Mouse (Mus musculus) lung, embryonic 15.5 days (tissue): Measurements from ENCODE around the gene Bsdc1. TPM values are rescaled to one million over a fixed set of nuclear protein-coding genes. Genes with fewer than 3 reads are reported as not detected.

ENCODE experiments used
- ATAC-seq: fragments of 200-750 bp; cut with Nextera tagmentation; 2 replicates; pipeline ENCODE4 v1.8.0; 2017; ENCODE audit warnings: moderate number of reproducible peaks, borderline replicate concordance; ENCODE audit not compliant: low FRiP score, low TSS enrichment; ENCODE audit errors: extremely low read depth
- H3K27ac ChIP-seq: fragments of 300-500 bp; sonication (generic); 2 replicates; pipeline ENCODE4 v1.5.1; 2015; ENCODE audit warnings: moderate library complexity, mild to moderate bottlenecking, inconsistent platforms
- H3K27me3 ChIP-seq: fragments of 300-500 bp; sonication (generic); 2 replicates; pipeline ENCODE4 v1.6.1; 2015; ENCODE audit warnings: inconsistent platforms
- H3K36me3 ChIP-seq: fragments of 300-500 bp; sonication (generic); 2 replicates; pipeline ENCODE4 v1.6.1; 2015; ENCODE audit warnings: inconsistent platforms
- H3K4me1 ChIP-seq: fragments of 300-500 bp; sonication (generic); 2 replicates; pipeline ENCODE4 v1.6.1; 2015; ENCODE audit warnings: inconsistent platforms
- H3K4me2 ChIP-seq: fragments of 300-500 bp; sonication (generic); 2 replicates; pipeline ENCODE4 v1.6.1; 2015; ENCODE audit warnings: inconsistent platforms, mild to moderate bottlenecking, moderate library complexity
- H3K4me3 ChIP-seq: fragments of 300-500 bp; sonication (generic); 2 replicates; pipeline ENCODE4 v1.5.1; 2015; ENCODE audit warnings: mild to moderate bottlenecking, inconsistent platforms
- H3K9ac ChIP-seq: fragments of 300-500 bp; sonication (generic); 2 replicates; pipeline ENCODE4 v1.6.1; 2015; ENCODE audit warnings: inconsistent platforms
- H3K9me3 ChIP-seq: fragments of 300-500 bp; sonication (generic); 2 replicates; pipeline ENCODE4 v1.6.1; 2016; ENCODE audit warnings: inconsistent platforms
- WGBS: fragments of 180-500 bp; shearing (Covaris S2); methylation state at CpG from one replicate; pipeline ENCODE4 v1.1.7; 2015; 5-methylcytosine and 5-hydroxymethylcytosine counted together
- polyA plus RNA-seq: library from polyadenylated mRNA; unstranded; fragments of >200 nt; fragmentation: Nextera tagmentation; extraction: Ambion mirVana; gene quantifications from 2 replicates; pipeline ENCODE4 v1.2.1, GENCODE M21; 2015

Bsdc1 gene
- 23.1 and 24.2 TPM in 2 replicates for polyA plus RNA-seq

DNA sequence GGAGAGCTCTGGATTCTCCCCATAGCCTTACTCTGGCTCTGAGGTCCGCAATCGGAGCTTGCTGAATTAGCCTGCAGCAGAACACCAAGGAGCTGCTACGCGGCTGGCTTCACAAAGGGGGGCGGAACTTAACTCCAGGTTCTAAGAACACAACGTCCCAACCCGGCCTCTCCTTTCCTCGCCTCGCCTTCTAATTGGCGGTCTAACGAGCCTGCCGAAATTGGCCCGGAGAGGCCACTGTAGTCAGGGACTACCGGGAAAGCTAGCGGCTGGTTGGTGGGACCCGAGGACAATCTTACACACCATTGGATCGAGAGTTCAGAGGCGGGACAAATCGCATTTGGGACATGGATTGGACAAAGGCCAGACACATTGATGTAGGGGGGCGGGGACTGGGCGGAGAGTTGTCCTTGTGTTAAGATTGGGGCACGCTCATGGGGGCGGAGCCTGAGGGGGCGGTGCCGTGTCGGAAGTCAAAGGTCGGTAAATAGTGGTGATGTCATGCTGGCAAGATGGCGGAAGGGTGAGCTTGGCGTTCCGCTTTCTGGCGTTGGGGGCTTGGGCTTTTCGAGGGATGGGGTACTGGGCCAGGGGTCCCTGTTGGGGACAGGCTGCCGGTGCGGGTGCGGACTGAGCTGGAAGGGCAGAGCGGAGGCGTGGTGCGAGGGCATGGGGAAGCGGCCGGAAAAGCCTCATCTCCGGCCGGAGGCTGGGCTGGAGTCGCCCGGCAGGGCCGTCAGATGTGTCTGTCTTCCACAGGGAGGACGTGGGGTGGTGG, at the start of gene Bsdc1:
Gene Bsdc1 (plus strand): TSS at position 399 of the 778 bp plus-strand sequence.
- peak within 1 kb of the TSS; percentile 68 for H3K9ac ChIP-seq
- peaks cover 10% of the 10 kb centered on the region for H3K4me1 ChIP-seq
- H3K27me3 ChIP-seq = no peaks in the 10 kb centered on the region
- peak within 1 kb of the TSS; percentile 85 for H3K27ac ChIP-seq
- H3K4me3 ChIP-seq = peak within 1 kb of the TSS; percentile 82
- peak within 1 kb of the TSS; percentile 77 for H3K4me2 ChIP-seq
- 0% methylated on average over 46 of the region's 46 CpGs for WGBS
- no peaks in the 10 kb centered on the region for H3K9me3 ChIP-seq
- H3K36me3 ChIP-seq = peaks cover 16% of the 10 kb centered on the region; the same call in 1 of the 2 replicates
- ATAC-seq = peak; percentile 98

DNA sequence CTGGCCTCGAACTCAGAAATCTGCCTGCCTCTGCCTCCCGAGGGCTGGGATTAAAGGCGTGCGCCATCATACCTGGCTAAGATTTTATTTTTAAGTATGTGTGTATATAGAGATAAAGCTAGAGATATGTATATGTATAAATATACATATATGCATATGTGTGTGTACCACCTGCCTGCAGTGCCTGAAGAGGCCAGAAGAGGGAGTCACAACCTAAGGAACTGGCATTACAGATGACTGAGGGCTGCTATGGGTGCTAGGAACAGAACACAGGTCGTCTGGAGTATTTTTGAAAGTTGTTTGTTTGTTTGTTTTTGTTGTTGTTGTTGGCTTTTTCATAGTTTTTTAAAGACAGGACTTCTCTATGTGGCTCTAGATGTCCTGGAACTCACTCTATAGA, 45.5 kb upstream of the Bsdc1 start:
- no peak for ATAC-seq

DNA sequence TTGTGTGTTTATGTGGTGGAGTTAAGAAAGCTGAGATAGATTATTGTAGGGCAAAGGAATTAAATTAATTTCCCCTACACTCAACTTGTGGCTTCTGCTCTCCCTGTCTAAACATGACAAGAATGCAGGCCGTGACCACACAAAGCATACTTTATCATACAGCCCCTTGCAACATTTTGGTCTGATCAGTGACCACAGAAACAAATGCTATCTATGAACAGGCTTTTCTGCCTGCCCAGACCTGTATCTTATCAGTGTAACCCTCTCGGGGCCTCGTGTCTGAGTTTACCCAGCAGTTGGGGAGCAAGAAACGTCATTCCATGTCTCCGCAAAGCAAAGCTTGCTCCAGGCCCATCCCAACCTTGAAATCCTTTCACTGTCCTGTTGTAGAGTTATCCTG, 44.9 kb upstream of the Bsdc1 start:
- no peaks in the 10 kb centered on the region for H3K36me3 ChIP-seq
- H3K27ac ChIP-seq = no peak overlapping the region
- H3K4me1 ChIP-seq = no peaks in the 10 kb centered on the region
- 20% methylated on average over 5 of the region's 5 CpGs for WGBS
- H3K4me2 ChIP-seq = no peak overlapping the region
- H3K4me3 ChIP-seq = no peak overlapping the region
- H3K9ac ChIP-seq = no peak overlapping the region
- no peaks in the 10 kb centered on the region for H3K9me3 ChIP-seq
- ATAC-seq = no peak
- no peaks in the 10 kb centered on the region for H3K27me3 ChIP-seq

More for the DNA sequence above, 45.5 kb upstream of the Bsdc1 start:
- Histone ChIP-seq H3K36me3 (no peaks in the 10 kb centered on the region), H3K9ac (no peak overlapping the region), H3K27me3 (no peaks in the 10 kb centered on the region), H3K9me3 (no peaks in the 10 kb centered on the region), H3K27ac (no peak overlapping the region), H3K4me2 (no peak overlapping the region), H3K4me3 (no peak overlapping the region), H3K4me1 (no peaks in the 10 kb centered on the region)
- 90% methylated on average over 5 of the region's 5 CpGs for WGBS

DNA sequence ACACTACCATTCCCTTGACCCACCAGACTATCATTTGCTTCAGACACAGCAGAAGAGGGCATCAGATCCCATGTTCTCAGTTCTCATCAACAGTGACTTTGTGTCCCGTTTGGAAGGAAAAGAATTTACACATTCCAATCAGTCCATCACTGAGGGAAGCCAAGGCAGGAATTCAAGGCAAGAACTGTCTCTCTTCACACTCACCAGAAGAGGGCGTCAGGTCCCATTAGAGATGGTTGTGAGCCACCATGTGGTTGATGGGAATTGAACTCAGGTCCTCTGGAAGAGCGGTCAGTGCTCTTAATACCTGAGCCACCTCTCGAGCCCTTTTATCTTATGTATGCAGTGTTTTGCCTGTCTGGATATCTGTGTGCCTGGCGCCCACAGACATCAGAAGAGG, 43.1 kb upstream of the Bsdc1 start:
- no peak for ATAC-seq
- WGBS = 69% methylated on average over 5 of the region's 5 CpGs
- H3K9ac ChIP-seq = no peak overlapping the region
- no peaks in the 10 kb centered on the region for H3K36me3 ChIP-seq
- H3K9me3 ChIP-seq = no peaks in the 10 kb centered on the region
- H3K4me3 ChIP-seq = no peak overlapping the region
- H3K27ac ChIP-seq = no peak overlapping the region
- H3K27me3 ChIP-seq = no peaks in the 10 kb centered on the region
- no peak overlapping the region for H3K4me2 ChIP-seq
- no peaks in the 10 kb centered on the region for H3K4me1 ChIP-seq

DNA sequence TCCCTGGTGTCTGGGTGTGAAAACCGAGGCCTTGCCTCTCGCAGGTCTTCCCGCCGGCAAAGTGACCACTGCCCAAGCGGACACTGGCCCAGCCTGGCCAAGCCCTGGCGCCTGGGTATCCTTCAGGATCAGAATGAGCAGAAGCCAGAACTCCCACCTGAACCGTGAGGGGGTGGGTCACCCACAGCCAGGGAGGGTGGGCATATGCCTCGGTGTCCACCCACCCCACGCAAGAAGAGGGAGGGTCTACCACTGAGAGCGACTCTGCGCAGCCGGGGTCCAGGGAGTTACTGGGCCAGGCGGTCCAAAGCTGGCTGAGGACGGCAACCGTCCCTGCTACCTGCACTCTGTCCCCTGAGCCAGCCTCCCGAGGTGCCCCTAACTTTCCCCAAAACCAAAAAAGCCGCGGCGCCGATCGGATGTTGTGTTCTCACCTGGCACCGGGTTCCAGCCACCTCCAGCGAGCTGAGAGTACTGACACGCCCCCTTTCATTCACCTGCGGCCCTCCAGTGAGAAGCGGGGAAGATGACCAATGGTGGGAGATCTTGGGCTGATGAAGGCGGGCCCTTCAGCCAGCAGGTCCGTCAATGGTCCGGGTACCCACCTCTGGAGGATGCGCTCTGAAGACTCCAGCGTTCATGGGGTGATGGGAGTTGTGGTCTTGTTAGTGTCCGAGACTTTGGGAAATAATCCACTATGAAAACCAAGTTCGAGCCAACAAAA, 20.9 kb upstream of the Bsdc1 start, which contains the start of gene Zbtb8b:
Gene Zbtb8b (minus strand): TSS at position 514 of the 724 bp plus-strand sequence.
- H3K9ac ChIP-seq = 0 out of 2 replicates have a peak within 1 kb of the TSS, but pooled peaks have one; percentile 3
- no peaks in the 10 kb centered on the region for H3K9me3 ChIP-seq
- H3K4me2 ChIP-seq = peak within 1 kb of the TSS; percentile 58
- peaks cover 3% of the 10 kb centered on the region for H3K4me1 ChIP-seq
- ATAC-seq = peak; percentile 76
- 3% methylated on average over 33 of the region's 33 CpGs for WGBS
- H3K27me3 ChIP-seq = peaks cover 36% of the 10 kb centered on the region
- H3K36me3 ChIP-seq = no peaks in the 10 kb centered on the region
- no peak within 1 kb of the TSS for H3K27ac ChIP-seq
- peak within 1 kb of the TSS; percentile 39 for H3K4me3 ChIP-seq

DNA sequence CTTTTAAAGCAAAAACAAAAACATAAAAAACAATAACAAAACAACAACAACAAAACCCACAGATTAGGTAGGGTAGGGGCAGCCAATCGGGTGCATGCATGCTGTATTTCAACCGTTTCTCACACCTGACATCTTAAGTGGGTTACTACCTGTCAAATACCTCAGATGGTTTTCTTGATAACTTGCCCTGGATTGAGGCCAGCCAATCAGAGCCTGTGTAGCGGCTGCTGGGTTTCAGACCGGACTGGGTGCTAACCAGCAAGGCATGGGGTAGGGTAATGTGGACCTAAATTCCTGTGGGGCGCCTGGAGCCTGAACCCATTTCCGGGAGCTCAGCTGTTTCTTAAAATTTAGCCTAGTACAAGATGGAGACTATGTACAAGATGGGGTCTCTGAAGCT, 20.2 kb upstream of the Bsdc1 start:
- peak overlapping the region; percentile 58 for H3K4me2 ChIP-seq
- H3K36me3 ChIP-seq = no peaks in the 10 kb centered on the region
- H3K9me3 ChIP-seq = no peaks in the 10 kb centered on the region
- ATAC-seq = no peak
- no peak overlapping the region for H3K9ac ChIP-seq
- peak overlapping the region; percentile 39; the same call in 1 of the 2 replicates for H3K4me3 ChIP-seq
- WGBS = 27% methylated on average over 6 of the region's 6 CpGs
- peaks cover 36% of the 10 kb centered on the region for H3K27me3 ChIP-seq
- H3K4me1 ChIP-seq = peaks cover 3% of the 10 kb centered on the region
- no peak overlapping the region for H3K27ac ChIP-seq

DNA sequence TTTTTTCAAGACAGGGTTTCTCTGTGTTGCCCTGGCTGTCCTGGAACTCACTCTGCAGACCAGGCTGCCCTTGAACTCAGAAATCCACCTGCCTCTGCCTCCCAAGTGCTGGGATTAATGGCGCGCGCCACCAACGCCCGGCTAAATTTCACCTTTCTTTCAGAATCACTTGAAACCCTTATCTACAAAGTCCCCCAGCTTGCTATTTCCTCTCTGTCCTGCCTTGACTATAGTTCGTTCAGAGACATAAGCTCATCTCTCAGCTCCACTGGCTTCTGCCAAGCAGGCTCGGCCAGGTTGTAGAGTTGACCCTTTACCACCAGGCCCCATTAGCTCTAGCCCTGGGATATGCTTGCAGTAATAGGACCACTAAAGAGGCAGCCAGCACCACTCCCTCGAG, 14.0 kb upstream of the Bsdc1 start:
- H3K9me3 ChIP-seq = no peaks in the 10 kb centered on the region
- H3K9ac ChIP-seq = no peak overlapping the region
- H3K27me3 ChIP-seq = peaks cover 3% of the 10 kb centered on the region
- peaks cover 11% of the 10 kb centered on the region for H3K4me1 ChIP-seq
- no peak overlapping the region for H3K4me3 ChIP-seq
- WGBS = 64% methylated on average over 8 of the region's 8 CpGs
- no peaks in the 10 kb centered on the region for H3K36me3 ChIP-seq
- H3K27ac ChIP-seq = 0 out of 2 replicates have a peak overlapping the region, but pooled peaks have one; percentile 19
- ATAC-seq = no peak
- H3K4me2 ChIP-seq = no peak overlapping the region

DNA sequence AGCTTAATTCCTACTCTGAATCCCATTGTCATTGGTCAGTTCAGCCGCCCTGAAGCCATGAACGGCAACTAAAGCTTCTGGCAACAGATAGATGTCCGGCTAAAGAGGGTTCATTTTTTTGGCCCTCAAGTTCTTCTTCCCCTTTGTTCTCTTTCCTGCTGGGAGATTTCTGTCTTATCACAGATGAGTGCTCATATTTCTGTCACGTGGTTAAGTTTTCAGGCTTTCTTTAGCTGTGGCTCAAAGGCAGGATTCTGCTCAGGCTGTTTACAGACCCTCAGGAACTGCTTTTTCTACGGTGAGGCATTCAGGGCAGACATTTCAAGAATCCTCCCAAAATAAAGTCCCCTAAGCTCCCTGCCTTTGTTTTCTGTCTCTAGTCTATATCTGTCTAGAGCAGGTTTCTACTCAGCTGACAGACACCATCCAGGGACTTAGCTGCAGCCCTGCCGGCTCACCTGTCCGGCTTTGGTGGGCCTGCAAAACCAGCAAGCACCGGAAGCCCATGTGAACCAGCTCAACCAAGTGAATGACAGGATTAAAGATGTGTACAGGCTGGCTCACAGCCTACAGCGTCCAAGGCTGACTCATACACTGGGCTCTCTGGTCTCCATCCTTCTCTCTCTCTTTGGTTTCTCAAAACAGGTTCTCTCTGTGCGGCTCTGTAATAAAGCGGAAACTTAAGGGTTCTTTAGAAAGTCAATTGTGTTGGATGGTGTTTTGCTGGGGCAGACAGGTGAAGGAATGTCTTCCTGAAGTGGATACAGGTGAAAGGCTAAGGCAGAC, 13.4 kb upstream of the Bsdc1 start:
- Histone ChIP-seq H3K27me3 (no peaks in the 10 kb centered on the region), H3K9me3 (no peaks in the 10 kb centered on the region), H3K4me3 (no peak overlapping the region), H3K9ac (no peak overlapping the region), H3K4me1 (peaks cover 11% of the 10 kb centered on the region), H3K4me2 (no peak overlapping the region), H3K36me3 (no peaks in the 10 kb centered on the region), H3K27ac (0 out of 2 replicates have a peak overlapping the region, but pooled peaks have one; percentile 19)
- 54% methylated on average over 11 of the region's 11 CpGs for WGBS
- ATAC-seq = no peak

DNA sequence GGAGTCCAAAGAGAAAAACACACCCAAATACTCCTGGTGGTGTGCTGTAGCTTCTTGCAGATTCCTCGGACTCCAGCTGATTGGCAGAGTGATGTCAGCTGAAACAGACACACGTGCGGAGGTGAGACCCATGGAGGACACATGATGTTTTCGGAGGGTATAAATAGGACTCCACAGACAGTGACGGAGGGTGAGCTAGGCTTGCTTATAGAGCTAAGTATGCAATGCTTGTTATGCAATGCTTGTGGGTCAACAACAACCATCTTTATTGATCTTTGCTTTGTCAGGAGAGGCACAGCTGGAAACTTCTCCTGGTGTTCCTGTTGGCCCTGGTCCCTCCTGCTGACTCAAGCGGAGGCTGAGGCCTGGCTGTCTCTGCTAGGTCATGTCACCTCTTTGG, 12.7 kb upstream of the Bsdc1 start:
- 74% methylated on average over 6 of the region's 6 CpGs for WGBS

DNA sequence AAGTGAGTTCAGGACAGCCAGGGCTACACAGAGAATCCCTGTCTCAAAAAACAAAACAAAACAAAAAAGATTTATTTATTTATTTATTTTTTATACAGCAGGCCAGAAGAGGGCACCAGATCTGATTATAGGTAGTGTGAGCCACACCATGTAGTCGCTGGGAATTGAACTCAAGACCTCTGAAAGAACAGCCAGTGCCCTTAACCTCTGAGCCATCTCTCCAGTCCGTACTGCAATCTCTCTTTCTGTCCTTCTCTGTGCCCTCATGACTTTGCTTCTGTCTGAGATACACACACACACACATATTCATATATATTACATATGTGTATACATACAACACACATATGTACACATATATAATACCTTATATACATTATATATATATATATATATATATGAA, 10.5 kb upstream of the Bsdc1 start:
- H3K4me1 ChIP-seq = peaks cover 11% of the 10 kb centered on the region
- WGBS = 77% methylated on average over 2 of the region's 2 CpGs
- H3K27me3 ChIP-seq = no peaks in the 10 kb centered on the region
- H3K9ac ChIP-seq = no peak overlapping the region
- no peak overlapping the region for H3K4me2 ChIP-seq
- no peaks in the 10 kb centered on the region for H3K9me3 ChIP-seq
- H3K27ac ChIP-seq = no peak overlapping the region
- ATAC-seq = no peak
- no peaks in the 10 kb centered on the region for H3K36me3 ChIP-seq
- no peak overlapping the region for H3K4me3 ChIP-seq

More for the DNA sequence above, 12.7 kb upstream of the Bsdc1 start:
- Histone ChIP-seq H3K4me3 (no peak overlapping the region), H3K27ac (no peak overlapping the region), H3K9me3 (no peaks in the 10 kb centered on the region), H3K4me1 (peaks cover 11% of the 10 kb centered on the region), H3K36me3 (no peaks in the 10 kb centered on the region), H3K4me2 (no peak overlapping the region), H3K27me3 (no peaks in the 10 kb centered on the region), H3K9ac (no peak overlapping the region)
- ATAC-seq = no peak

DNA sequence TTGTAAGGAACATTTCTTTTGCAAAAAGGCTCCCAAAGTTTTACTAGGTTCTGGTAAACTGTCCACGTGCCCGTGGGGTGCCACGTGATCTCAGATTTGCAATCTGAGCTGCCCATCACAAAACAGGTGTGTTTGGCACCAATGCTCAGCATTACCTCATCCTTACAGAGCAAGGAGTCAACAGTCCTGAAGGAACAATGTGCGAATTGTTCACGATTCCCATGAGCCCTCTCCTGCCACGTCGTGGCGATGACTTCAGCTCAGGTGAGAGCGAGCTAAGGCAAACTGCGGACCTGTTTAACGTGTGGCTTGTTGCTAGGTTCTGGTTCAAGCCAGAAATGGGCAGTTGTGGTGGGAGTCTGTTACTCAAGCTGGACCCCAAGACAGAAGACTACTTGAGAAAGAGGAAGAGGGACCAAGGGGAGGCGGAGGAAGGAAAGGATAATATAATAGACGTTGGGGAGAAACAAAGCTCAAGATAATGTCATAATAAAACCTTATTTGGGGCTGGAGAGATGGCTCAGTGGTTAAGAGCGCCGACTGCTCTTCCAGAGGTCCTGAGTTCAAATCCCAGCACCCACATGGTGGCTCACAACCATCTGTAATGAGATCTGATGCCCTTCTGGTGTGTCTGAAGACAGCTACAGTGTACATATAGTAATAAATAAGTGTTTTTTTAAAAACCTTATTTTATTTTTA, 9.8 kb upstream of the Bsdc1 start:
- Histone ChIP-seq H3K4me2 (no peak overlapping the region), H3K27me3 (no peaks in the 10 kb centered on the region), H3K36me3 (no peaks in the 10 kb centered on the region), H3K4me3 (no peak overlapping the region), H3K4me1 (peaks cover 11% of the 10 kb centered on the region), H3K9me3 (no peaks in the 10 kb centered on the region), H3K9ac (no peak overlapping the region), H3K27ac (no peak overlapping the region)
- ATAC-seq = no peak
- WGBS = 62% methylated on average over 15 of the region's 15 CpGs
